Mouse (Mus musculus) monocyte, adult 2 months (primary cell): ENCODE measurements around the gene Rhox10.
"Not testable (repeated sequence)": the region's sequence is repeated elsewhere in the genome, so short reads cannot be mapped to it uniquely, and the experiment has no call there.

Source experiments
- DNase-seq, 2 experiments: peaks; one replicate each; pipeline ENCODE4 v3.0.0; 2022; ENCODE audit warnings: low spot score in 2 of 2, low read depth in 1 of 2

The Rhox10 gene

GRCm38 (mm10) chrX:38066175-38066574, at the start of gene Rhox10:
TSS of gene Rhox10 (plus strand) at chrX:38066475.
- DNase-seq, result no peak

GRCm38 (mm10) chrX:38018597-38018996, 47.7 kb upstream of the Rhox10 start, which contains the start of gene Btg1-ps1:
TSS of gene Btg1-ps1 (minus strand) at chrX:38018815.
- DNase-seq, result not testable (repeated sequence)

GRCm38 (mm10) chrX:38033841-38034240, 32.4 kb upstream of the Rhox10 start:
- no peak for DNase-seq

GRCm38 (mm10) chrX:38039666-38040065, 26.6 kb upstream of the Rhox10 start:
- DNase-seq, result no peak

- DNase-seq, result not testable (repeated sequence)
Observed at GRCm38 (mm10) chrX:38043014-38043413, 23.3 kb upstream of the Rhox10 start, which contains the start of gene Btg1-ps2. TSS of gene Btg1-ps2 (minus strand) at chrX:38043114.

GRCm38 (mm10) chrX:38061544-38061943, 4.7 kb upstream of the Rhox10 start:
- no peak for DNase-seq

GRCm38 (mm10) chrX:38084226-38084625, 18.0 kb downstream of the Rhox10 start:
- DNase-seq, result no peak

- DNase-seq, result no peak
Observed at GRCm38 (mm10) chrX:38085041-38085440, 18.8 kb downstream of the Rhox10 start, which contains the start of gene Rhox11. TSS of gene Rhox11 (minus strand) at chrX:38085141.

GRCm38 (mm10) chrX:38110807-38111206, 44.5 kb downstream of the Rhox10 start, which contains the start of gene Rhox12:
TSS of gene Rhox12 (minus strand) at chrX:38110907.
- DNase-seq, result no peak

GRCm38 (mm10) chrX:38120982-38121381, 54.7 kb downstream of the Rhox10 start, which contains the start of gene Rhox13:
TSS of gene Rhox13 (plus strand) at chrX:38121219.
- no peak for DNase-seq
